Mouse (Mus musculus): ENCODE data around the gene Vps37c. TPM values are rescaled to one million over a fixed set of nuclear protein-coding genes. Genes with fewer than 3 reads are reported as not detected.

Gene Vps37c
- total RNA-seq, 2 experiments from 2014 or later = 2.9 to 7.9 TPM

DNA sequence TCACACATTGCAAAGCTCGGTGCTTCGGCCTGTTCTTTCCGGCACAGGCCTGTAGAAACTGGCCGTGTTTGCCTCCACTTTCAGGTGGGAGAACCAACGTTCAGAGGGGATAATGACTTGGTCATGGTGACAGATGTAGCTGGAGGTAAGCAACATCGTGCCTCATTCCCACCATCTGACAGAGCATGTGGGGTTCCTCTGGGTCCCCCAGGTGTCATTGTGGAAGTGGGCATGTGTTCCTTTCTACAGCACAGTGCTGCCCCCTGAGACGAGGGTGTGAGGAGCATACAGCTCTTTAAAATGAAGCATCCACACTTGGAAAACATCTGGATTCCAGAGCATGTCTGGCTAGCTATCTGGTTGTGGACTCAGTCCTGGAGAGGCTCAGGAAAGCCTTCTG is 46.0 kb downstream of the Vps37c start:
- ATAC-seq (replicated peaks; ENCODE audit: low FRiP score, poor library complexity, severe bottlenecking) = no peak

- no peak for ATAC-seq (replicated peaks; ENCODE audit: low FRiP score, poor library complexity, severe bottlenecking)
Measured at GRCm38 (mm10) chr19:10735061-10735460, 46.5 kb downstream of the Vps37c start.

- no peak for ATAC-seq (replicated peaks; ENCODE audit: low FRiP score, poor library complexity, severe bottlenecking)
Measured at GRCm38 (mm10) chr19:10735861-10736260, 47.3 kb downstream of the Vps37c start.

- ATAC-seq (replicated peaks; ENCODE audit: low FRiP score, poor library complexity, severe bottlenecking) = no peak
Measured at GRCm38 (mm10) chr19:10738038-10738437, 49.5 kb downstream of the Vps37c start.

DNA sequence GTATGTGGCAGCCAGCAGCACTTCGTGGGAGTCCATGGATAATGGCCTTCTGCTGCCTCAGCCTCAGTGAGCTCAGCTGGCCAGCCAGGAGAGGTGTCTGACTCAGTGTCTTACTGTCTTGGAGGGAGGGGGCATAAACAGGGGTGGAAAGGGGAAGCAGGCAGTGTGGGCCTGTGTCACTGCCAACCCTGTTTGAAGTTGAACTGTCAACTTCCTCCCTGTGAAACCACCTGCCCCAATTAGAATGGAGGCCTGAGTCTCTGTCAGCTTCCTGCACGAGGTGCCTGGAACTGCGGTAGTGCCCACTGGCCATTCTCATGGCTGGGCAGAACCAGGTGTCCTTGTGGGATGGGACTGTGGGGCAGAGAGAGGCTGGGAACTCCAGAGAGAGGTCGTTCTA is 50.3 kb downstream of the Vps37c start, which contains the start of gene Cd5:
TSS of gene Cd5 (minus strand) at position 192 of the 400 bp plus-strand sequence.
- ATAC-seq (replicated peaks; ENCODE audit: low FRiP score, poor library complexity, severe bottlenecking) = no peak

DNA sequence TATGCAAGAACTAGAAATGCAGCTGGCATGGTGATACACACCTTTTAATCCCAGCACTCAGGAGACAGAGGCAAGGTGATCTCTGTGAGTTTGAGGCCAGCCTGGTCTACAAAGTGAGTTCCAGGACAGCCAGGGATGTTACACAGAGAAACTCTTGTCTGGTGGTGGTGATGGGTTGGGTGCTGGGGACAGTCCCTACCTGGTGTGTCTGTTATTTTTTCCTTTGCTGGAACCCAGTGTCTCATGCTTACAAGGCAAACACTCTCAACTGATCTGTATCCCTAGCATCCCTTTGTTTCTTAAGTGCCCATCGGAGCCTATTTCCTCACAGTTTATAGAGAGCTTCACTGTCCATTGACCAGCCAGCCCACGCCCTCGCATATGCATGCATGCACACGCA is 51.4 kb downstream of the Vps37c start:
- no peak for ATAC-seq (replicated peaks; ENCODE audit: low FRiP score, poor library complexity, severe bottlenecking)

- ATAC-seq (replicated peaks; ENCODE audit: low FRiP score, poor library complexity, severe bottlenecking) = no peak
Measured at GRCm38 (mm10) chr19:10740641-10741440, 52.3 kb downstream of the Vps37c start.

GRCm38 (mm10) chr19:10742145-10742544 is 53.6 kb downstream of the Vps37c start:
- ATAC-seq (replicated peaks; ENCODE audit: low FRiP score, poor library complexity, severe bottlenecking) = no peak

GRCm38 (mm10) chr19:10742565-10742964 is 54.0 kb downstream of the Vps37c start:
- ATAC-seq (replicated peaks; ENCODE audit: low FRiP score, poor library complexity, severe bottlenecking) = no peak

DNA sequence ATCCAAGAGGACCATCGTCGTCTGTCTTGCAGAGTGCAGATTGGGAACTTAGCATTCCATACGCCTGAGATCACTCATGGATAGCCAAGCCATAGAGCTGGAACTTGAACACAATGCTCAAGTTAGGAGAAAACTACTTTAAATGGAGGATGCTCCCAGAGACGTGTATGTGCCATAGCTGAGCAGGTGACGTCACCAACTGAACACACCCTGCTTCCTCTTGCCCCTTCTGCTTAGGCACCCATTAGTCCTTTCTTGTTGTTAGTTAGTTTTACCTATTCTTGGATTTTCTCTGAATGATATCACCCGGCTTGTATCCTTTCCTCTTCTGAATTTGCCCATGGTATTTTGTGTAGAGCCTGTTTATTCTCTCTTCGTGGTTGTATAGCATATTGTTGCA is 58.6 kb downstream of the Vps37c start:
- ATAC-seq (replicated peaks; ENCODE audit: low FRiP score, poor library complexity, severe bottlenecking) = no peak

DNA sequence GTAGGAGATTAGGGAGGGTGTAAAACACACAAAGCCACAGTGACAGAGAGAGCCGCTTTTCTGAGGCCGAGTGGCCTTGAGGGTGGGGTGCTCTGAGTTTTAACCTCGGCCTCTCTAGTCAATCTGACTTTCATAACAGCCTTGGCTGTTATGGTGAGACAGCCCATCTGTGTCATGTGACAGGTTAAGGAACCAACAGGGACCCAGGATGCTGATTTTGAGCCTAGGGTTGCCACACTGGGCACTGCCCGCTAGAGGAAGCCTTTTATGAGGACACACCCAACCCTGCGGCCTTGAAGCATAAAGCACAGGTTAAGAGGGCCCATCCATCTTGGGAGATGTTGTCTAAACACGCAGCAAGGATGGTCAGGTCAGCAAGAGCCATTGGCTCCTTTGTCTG is 59.2 kb downstream of the Vps37c start:
- no peak for ATAC-seq (replicated peaks; ENCODE audit: low FRiP score, poor library complexity, severe bottlenecking)

DNA sequence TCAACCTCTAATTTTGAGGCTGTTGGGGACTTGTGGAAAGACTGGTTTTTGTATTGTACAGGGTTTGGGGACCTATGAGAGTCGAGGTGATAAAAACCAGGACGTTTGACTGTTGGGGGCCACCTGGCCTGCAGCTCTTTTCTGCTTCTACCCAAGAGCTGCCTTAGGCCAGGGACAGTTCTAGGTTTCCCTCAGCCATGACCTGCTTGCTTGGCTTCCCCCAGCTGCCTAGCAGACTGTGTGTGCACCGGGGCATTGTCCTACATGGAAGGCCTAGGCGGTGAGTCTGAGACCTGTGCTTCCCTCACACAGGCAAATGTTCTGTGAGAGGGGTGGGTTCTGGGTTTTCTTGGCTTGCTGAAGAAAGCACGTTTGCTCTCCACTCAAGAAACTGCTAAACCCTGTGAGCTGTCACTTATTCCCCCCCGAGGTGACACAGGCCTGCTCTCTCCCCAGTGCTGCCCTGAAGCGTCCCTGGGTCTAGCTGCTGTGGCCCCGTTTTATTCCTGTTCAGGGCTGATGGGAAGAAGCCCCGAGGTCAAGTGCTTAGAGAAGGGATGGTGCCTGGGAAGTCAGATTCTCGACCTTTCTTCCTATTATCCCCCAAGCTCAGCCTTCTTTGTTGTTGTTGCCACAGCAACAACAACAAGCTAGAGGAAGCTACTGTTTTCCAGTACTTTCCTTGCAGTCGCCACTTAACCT is 60.0 kb downstream of the Vps37c start:
- no peak for ATAC-seq (replicated peaks; ENCODE audit: low FRiP score, poor library complexity, severe bottlenecking)

- ATAC-seq (replicated peaks; ENCODE audit: low FRiP score, poor library complexity, severe bottlenecking) = no peak
Measured at GRCm38 (mm10) chr19:10749295-10749694, 60.8 kb downstream of the Vps37c start.

- ATAC-seq (replicated peaks; ENCODE audit: low FRiP score, poor library complexity, severe bottlenecking) = no peak
Measured at GRCm38 (mm10) chr19:10750161-10750560, 61.6 kb downstream of the Vps37c start.

- ATAC-seq (replicated peaks; ENCODE audit: low FRiP score, poor library complexity, severe bottlenecking) = no peak
Measured at GRCm38 (mm10) chr19:10751607-10752006, 63.1 kb downstream of the Vps37c start.

GRCm38 (mm10) chr19:10752106-10752505 is 63.6 kb downstream of the Vps37c start:
- no peak for ATAC-seq (replicated peaks; ENCODE audit: low FRiP score, poor library complexity, severe bottlenecking)

GRCm38 (mm10) chr19:10752646-10753045 is 64.1 kb downstream of the Vps37c start:
- ATAC-seq (replicated peaks; ENCODE audit: low FRiP score, poor library complexity, severe bottlenecking) = no peak

- ATAC-seq (replicated peaks; ENCODE audit: low FRiP score, poor library complexity, severe bottlenecking) = no peak
Measured at GRCm38 (mm10) chr19:10757125-10757524, 68.6 kb downstream of the Vps37c start.

DNA sequence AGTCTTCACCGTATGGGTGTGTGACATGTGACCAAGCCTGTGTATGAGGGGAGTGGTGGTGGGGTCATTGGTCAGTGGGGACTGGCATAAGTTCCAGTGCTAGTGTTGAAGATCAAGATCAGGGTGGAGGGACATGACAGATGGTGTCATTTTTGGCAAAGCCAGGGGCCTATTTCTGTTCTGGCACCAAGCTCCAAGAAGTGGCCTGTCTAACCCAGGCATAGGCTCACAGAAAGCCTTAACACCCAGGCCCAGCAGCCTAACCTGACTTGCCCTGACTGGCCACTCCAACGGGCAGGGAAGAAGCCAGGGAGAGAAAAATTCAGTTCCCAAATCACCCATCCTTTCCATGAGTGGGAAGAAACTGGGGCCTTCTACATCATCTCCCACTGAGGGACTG is 69.0 kb downstream of the Vps37c start:
- no peak for ATAC-seq (replicated peaks; ENCODE audit: low FRiP score, poor library complexity, severe bottlenecking)

- ATAC-seq (replicated peaks; ENCODE audit: low FRiP score, poor library complexity, severe bottlenecking) = no peak
Measured at GRCm38 (mm10) chr19:10758708-10759107, 70.2 kb downstream of the Vps37c start.

DNA sequence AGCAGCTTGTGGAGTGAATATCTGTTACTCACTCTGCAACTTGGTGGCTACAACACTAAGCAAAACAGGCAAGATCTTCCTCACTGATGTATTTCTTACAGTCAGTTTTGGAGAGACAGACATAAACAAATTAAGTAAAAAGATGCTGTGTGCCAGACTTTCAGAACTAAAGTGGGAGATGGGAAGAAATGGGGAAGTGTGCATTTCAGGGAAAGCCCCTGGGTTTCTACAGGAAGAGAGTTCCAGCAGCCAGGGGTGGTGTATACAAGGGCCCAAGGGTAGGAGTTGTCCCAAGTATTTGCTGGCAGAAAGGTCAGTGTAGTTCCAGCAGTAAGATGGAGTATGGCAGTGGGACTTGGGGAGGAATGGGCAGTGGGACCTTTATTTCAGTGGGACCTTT is 71.0 kb downstream of the Vps37c start:
- ATAC-seq (replicated peaks; ENCODE audit: low FRiP score, poor library complexity, severe bottlenecking) = no peak

Data from erythroblast, adult 5-6 weeks (primary cell).